ENCODE assay signal across 27 mouse cellular contexts in the genomic region with DNA sequence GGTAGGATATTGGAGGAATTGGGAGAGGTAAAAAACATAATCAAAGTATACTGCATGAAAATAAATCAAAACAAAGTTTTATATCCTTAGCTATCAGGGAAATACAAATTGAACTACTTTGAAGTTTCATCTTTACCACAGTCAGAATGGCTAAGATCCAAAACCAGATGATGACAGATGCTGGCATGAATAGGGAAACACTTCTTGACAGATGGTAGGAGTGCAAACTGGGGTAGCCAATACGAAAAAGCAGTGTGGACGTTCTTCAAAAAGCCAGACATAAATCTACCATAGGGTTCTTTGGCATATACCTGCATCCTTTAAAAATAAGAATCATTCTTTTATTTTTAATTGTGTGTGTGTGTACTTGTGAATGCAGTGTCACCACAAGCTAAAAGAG.
A peak's percentile ranks its signal among the peaks of the same experiment; 100 is the strongest.
DNase-seq lines count a peak whose midpoint lies in the region; ATAC-seq and TF ChIP-seq lines count a peak whose summit lies in the region.
"Had no signal": no experiment of that assay in that cellular context is flagged by ENCODE, and none has a peak within 500 bp of the region (broad histone marks: within the 10 kb centered on the region; RNA-seq: fewer than 3 reads in every experiment).

No protein-coding gene starts in this region.

- ATAC-seq in lung, embryonic 14.5 days (ENCODE audit: insufficient read depth) = no peak
- ATAC-seq in lung, postnatal 0 days = no peak
- ATAC-seq: hindbrain, embryonic 16.5 days had no signal

- H3K4me1 ChIP-seq in lung, embryonic 14.5 days (ENCODE audit: insufficient read depth) = no peaks in the 10 kb centered on the region
- H3K4me1 ChIP-seq in lung, postnatal 0 days (ENCODE audit: insufficient read depth, low read depth, low read length) = no peaks in the 10 kb centered on the region
- H3K4me1 ChIP-seq: embryonic facial prominence, embryonic 10.5 days; embryonic facial prominence, embryonic 15.5 days; limb, embryonic 13.5 days; megakaryocyte, embryonic 14.5 days; neural tube, embryonic 12.5 days; stomach, embryonic 15.5 days had no signal

- no peak overlapping the region for H3K9ac ChIP-seq in lung, embryonic 14.5 days
- no peak overlapping the region for H3K9ac ChIP-seq in lung, postnatal 0 days (replicated peaks; ENCODE audit: low read depth)
- H3K9ac ChIP-seq: embryonic facial prominence, embryonic 15.5 days; forebrain, embryonic 12.5 days; limb, embryonic 13.5 days; midbrain, embryonic 12.5 days; neural tube, embryonic 12.5 days; stomach, embryonic 15.5 days had no signal

- no peak overlapping the region for H3K4me2 ChIP-seq in lung, embryonic 14.5 days
- H3K4me2 ChIP-seq in lung, postnatal 0 days (replicated peaks; ENCODE audit: low read depth, low read length) = no peak overlapping the region
- H3K4me2 ChIP-seq: embryonic facial prominence, embryonic 15.5 days; forebrain, embryonic 12.5 days; limb, embryonic 13.5 days; liver, embryonic 11.5 days; midbrain, embryonic 12.5 days; neural tube, embryonic 12.5 days; stomach, embryonic 15.5 days had no signal

- WGBS in lung, embryonic 14.5 days = 45% methylated on average over 2 of the region's 2 CpGs
- 46% methylated on average over 2 of the region's 2 CpGs for WGBS in lung, postnatal 0 days

- no peak overlapping the region for H3K27ac ChIP-seq in lung, embryonic 14.5 days (ENCODE audit: low read depth)
- H3K27ac ChIP-seq in lung, postnatal 0 days (ENCODE audit: low read length) = no peak overlapping the region
- H3K27ac ChIP-seq: embryonic facial prominence, embryonic 10.5 days; embryonic facial prominence, embryonic 15.5 days; forebrain, embryonic 12.5 days; limb, embryonic 13.5 days; midbrain, embryonic 12.5 days; neural tube, embryonic 12.5 days; stomach, embryonic 15.5 days had no signal

- H3K9me3 ChIP-seq in lung, embryonic 14.5 days (ENCODE audit: low read depth, low read length) = no peaks in the 10 kb centered on the region
- no peaks in the 10 kb centered on the region for H3K9me3 ChIP-seq in lung, postnatal 0 days (ENCODE audit: low read length)
- H3K9me3 ChIP-seq: embryonic facial prominence, embryonic 10.5 days; embryonic facial prominence, embryonic 15.5 days; forebrain, embryonic 12.5 days; limb, embryonic 13.5 days; midbrain, embryonic 12.5 days; neural tube, embryonic 12.5 days; stomach, embryonic 15.5 days had no signal

- TF ChIP-seq EP300 in lung, postnatal 0 days (IDR thresholded peaks at IDR 0.05) = no peak

- TF ChIP-seq CTCF in lung, embryonic 14.5 days (IDR thresholded peaks at IDR 0.05; ENCODE audit: low read depth) = no peak
- no peak for TF ChIP-seq CTCF in lung, postnatal 0 days (IDR thresholded peaks at IDR 0.05)

- no peak overlapping the region for H3K4me3 ChIP-seq in lung, embryonic 14.5 days (ENCODE audit: low read depth, low read length)
- no peak overlapping the region for H3K4me3 ChIP-seq in lung, postnatal 0 days (ENCODE audit: low read depth, low read length)
- H3K4me3 ChIP-seq: embryonic facial prominence, embryonic 10.5 days; embryonic facial prominence, embryonic 15.5 days; forebrain, embryonic 12.5 days; limb, embryonic 13.5 days; megakaryocyte, embryonic 14.5 days; midbrain, embryonic 12.5 days; myocyte; neural tube, embryonic 12.5 days; stomach, embryonic 15.5 days had no signal

- DNase-seq in layer of hippocampus, adult 11-12 months (ENCODE audit: low spot score) = peak; percentile 11
- no peak for DNase-seq in layer of hippocampus, postnatal 25 days (ENCODE audit: extremely low spot score in 1 of 2, low spot score in 1 of 2)
- DNase-seq in lung, embryonic 14.5 days = peak; percentile 34
- no peak for DNase-seq in lung, postnatal 0 days (ENCODE audit: low spot score)
- DNase-seq in adipocyte (ENCODE audit: low spot score) = peak; percentile 11
- DNase-seq in telencephalon, adult 2 months (ENCODE audit: low read depth, low spot score) = peak; percentile 64
- DNase-seq in cerebellum, postnatal 36 days = no peak
- DNase-seq: adrenal gland, postnatal 14 days; cerebellum, adult 18-20 months; cerebellum, postnatal 10 days; gastrocnemius, postnatal 10 days; kidney, adult 18-20 months; kidney, postnatal 4 days; lung, postnatal 4 days; thymus, postnatal 25 days had no signal

- no peaks in the 10 kb centered on the region for H3K36me3 ChIP-seq in lung, embryonic 14.5 days (ENCODE audit: insufficient read depth)
- no peaks in the 10 kb centered on the region for H3K36me3 ChIP-seq in lung, postnatal 0 days (ENCODE audit: insufficient read depth, low read length)
- H3K36me3 ChIP-seq: embryonic facial prominence, embryonic 10.5 days; embryonic facial prominence, embryonic 15.5 days; forebrain, embryonic 12.5 days; limb, embryonic 13.5 days; midbrain, embryonic 12.5 days; neural tube, embryonic 12.5 days; stomach, embryonic 15.5 days had no signal

- H3K27me3 ChIP-seq in lung, embryonic 14.5 days (ENCODE audit: insufficient read depth, low read length) = no peaks in the 10 kb centered on the region
- no peaks in the 10 kb centered on the region for H3K27me3 ChIP-seq in lung, postnatal 0 days (replicated peaks; ENCODE audit: insufficient read depth, low read length)
- H3K27me3 ChIP-seq: CH12.LX; embryonic facial prominence, embryonic 15.5 days; forebrain, embryonic 12.5 days; limb, embryonic 13.5 days; megakaryocyte, embryonic 14.5 days; midbrain, embryonic 12.5 days; neural tube, embryonic 12.5 days; stomach, embryonic 15.5 days had no signal

Comparison
In these comparisons a context has a peak if more than half of its experiments do, and no peak if none do; other contexts are left out.
1. DNase-seq: peak in layer of hippocampus, adult 11-12 months (single experiment), lung, embryonic 14.5 days (single experiment), adipocyte (single experiment) and telencephalon, adult 2 months (single experiment); none in layer of hippocampus, postnatal 25 days (0 of 2), lung, postnatal 0 days (single experiment) and cerebellum, postnatal 36 days (0 of 2).